Mouse (Mus musculus): ENCODE results near the gene Acaa1a.

The Acaa1a gene

DNA sequence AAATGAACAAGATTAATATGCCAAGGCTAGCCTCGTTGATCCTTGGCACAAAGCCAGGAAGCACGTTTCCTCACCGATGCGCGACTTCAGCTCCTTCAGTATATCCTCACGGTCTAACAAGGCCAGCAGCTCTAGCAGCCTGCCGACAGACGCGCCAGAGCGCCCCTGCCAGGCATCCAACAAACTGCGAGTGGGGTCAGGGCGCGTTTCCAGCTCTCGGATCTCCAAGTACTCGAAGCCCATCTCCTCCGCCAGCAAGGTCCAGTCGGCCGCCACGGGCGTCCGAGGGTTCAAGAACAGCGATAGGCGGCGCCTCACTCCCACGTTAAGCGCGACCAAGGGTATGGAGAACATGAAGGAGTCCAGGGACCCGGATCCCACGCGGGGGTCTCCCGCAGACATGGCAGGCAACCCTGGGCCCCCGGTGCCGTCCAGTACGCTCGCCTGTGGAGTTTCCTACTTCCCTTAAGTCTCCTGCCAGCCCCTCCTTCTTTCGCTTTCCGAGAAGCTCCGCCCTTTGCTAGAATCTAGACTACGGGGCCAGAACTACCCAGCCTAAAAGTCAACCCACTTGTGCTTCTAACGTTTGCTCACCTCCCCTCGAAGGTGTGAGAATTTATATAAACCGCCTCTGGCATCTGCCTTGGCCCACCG lies at the start of gene Acaa1a:
Gene Acaa1a, plus strand, starts transcription at position 119 of the 654 bp plus-strand sequence.
- DNase-seq (ENCODE audit: low spot score): peak; percentile 62

DNA sequence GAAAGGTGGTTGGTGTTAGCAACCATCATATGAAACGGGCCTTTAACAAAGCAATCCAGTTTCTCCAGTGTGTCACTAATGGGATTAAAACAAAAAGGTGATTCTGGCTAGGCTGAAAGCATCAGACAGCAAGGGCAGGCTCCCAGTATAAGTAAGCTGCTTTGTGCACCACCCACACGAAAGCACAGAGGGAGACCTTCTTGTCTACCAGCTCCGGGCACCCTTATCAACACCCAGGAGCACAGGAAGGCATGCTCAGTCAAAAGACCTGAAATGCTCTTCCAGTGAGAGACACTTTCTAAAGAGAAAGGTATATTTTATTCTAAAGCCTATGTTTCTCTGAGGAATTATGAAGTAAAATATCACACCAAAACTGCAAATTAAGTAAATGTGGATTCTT lies 48.7 kb upstream of the Acaa1a start:
- no peak for DNase-seq (ENCODE audit: low spot score)

DNA sequence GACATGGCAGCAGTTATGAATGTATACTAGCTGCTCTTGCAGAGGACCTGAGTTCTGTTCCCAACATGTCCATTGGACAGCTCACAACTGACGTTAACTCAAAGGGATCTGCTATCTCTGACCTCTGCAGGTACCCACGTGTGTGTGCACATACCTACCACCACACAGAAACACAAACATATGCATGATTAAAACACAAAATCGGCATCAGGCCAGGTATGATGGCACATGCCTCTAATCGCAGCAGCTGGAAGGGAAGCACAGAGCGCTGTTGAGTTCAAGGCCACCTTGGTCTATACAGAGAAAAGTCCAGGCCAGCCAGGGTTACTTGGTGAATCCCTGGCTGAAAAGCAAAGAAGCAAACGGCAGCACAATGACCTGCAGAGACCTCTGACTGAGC lies 41.8 kb upstream of the Acaa1a start:
- no peak for DNase-seq (ENCODE audit: low spot score)

DNA sequence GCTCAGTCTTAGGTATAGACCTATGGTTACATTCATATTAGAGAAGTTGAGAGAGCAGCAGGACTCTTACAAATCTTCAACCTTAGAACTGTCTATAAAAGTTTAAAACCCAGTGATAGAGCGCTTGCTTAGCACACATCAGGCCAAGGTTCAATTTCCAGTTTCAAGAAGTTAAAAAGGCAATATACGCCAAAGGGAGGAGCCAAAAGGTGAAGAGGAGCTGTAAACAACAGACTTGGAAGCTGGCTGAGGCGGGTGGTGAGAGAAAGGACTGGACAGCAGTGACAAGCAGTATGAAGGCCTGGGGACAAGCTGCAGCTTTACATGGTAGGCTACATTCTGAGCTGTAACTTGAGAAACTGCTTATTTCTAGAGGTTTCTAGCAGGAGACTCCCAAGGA lies 40.9 kb upstream of the Acaa1a start:
- no peak for DNase-seq (ENCODE audit: low spot score)

DNA sequence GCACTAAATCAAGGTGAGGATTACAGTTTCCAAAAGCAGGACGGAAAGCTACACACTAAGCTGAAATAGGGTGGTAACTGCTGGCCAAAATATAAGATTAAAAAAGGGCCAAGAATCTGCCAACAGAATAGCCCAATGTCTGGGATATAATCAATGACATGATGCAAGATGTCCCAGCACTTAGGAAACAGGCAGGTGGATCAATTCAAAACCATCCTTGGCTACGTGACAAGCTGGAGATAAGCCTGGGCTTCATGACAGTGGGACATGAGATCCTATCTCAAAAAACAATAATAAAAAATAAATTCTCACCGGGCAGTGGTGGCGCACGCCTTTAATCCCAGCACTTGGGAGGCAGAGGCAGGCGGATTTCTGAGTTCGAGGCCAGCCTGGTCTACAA lies 33.6 kb upstream of the Acaa1a start:
- no peak for DNase-seq (ENCODE audit: low spot score)

DNA sequence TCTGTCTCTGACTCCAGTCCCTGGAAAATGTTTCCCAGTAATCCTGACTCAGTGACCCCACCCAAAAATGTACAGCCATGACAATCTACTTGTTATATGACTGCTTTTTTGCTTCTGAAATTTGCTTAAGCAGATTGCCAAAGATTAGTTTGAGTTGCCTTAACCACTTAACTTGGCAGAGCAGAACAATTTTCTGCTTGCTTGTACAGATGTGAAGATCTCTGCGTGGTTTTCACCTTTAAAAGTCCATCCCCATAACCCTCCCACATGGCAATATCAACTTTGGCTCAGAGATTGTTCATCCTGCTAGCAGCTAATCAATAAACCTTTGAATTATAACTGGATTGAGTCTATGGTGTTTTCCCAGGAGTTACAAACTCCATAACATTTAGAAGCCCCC lies 30.4 kb upstream of the Acaa1a start:
- no peak for DNase-seq (ENCODE audit: low spot score)

DNA sequence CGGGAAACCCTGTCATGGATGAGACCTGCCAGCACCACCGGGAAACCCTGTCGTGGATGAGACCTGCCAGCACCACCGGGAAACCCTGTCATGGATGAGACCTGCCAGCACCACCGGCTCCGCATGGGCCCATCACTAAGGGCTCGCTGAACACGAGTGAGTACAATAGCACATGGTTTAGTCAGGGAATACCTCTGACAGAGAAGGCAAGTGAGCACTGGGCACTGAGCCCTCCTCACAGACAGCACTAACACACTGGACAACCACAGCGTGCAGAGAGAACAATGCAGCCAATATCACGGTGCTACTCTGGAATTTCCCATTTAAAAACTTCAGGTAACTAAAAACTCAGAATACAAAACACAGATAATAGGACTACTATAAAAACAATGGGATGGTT lies 26.4 kb upstream of the Acaa1a start:
- no peak for DNase-seq (ENCODE audit: low spot score)

DNA sequence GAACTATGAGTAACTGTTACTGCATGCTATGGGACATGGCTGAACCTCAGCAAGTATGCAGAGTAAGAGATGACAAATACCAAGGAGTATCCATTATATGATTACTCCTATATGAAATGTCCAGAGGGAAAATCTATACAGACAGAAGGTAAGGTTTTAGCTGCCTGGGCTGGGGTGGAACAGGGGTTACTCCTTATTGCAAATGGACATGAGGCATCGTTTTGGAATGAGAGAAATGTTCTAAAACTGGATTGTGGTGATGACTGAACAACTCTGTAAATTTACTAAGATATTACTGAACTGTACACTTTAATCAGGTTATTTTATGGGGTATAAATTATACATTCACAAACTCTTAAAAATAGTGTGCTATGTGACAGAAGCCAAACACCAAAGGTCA lies 20.6 kb upstream of the Acaa1a start:
- DNase-seq (ENCODE audit: low spot score): no peak

DNA sequence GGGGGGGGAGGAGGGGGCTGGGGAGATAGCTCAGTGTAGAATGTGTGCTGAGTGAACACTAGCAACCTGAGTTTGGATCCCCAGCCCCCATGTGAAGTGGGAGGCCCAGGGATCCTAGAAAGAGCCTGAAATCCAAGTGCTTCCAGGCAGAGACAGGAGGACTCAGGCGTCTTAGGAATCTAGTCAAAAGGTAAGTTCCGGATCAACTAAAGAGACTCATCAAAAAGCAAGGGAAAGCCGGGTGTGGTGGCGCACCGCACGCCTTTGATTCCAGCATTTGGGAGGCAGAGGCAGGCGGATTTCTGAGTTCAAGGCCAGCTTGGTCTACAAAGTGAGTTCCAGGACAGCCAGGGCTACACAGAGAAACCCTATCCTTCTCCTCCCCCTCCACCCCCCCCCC lies 19.0 kb upstream of the Acaa1a start:
- no peak for DNase-seq (ENCODE audit: low spot score)

DNA sequence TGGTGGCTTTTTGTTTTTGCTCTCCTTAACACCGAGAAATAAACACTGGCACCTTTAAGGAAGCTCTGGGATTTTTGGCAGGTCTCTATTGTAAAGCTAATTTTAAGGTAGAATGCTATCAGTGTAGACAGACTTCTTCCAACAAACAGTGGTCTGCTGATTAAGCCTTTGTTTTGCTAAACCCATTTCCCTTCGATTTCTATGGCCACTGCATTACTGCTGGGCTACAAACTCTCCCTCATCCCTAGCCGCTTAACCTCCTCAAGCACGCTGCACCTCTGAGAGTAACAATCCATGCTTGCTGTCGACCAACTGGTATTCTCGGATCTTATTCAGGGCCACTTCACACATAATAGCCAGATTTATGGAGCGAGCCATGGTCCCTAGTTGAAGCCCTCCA lies 18.5 kb upstream of the Acaa1a start:
- DNase-seq (ENCODE audit: low spot score): no peak

DNA sequence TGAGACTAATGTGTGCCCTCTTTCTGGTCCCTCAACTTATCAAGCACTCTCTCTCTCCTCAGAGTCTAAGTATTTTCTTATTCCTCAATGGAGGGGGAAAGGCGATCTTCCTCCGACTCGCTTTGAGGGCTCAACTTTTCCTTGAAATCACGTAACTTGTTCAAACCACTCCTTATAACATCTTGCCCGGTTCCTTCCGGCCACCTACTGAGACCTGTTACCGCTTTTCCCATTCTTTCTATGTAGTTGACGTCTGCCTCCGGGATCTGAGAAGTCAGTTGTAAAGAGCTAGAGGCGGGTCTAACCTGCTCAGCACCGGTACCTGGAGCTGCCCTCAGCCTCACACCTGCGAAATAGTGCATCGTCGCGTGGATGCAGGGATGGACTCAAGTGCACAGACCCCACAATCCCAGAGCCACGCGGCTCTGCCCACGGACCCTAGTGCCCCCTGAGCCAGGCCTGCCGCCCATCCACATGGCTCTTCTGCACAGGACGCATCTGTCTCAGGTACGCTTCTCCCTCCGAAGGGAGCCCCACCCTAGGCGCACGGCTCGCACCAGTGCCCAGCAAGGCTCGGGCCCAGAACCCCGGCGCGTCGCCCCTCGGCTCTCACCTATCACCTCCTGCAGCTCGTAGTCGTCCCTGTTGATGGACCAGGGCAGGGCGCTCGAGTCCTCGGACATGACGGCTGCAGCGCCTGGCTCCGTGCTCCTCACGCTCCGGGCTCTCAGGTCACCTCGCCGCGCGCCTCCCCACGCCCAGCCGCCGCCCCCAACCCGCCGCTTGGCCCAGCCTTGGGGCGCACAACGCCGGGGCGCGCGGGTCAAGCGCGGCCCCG lies 17.9 kb upstream of the Acaa1a start:
- DNase-seq (ENCODE audit: low spot score): no peak

DNA sequence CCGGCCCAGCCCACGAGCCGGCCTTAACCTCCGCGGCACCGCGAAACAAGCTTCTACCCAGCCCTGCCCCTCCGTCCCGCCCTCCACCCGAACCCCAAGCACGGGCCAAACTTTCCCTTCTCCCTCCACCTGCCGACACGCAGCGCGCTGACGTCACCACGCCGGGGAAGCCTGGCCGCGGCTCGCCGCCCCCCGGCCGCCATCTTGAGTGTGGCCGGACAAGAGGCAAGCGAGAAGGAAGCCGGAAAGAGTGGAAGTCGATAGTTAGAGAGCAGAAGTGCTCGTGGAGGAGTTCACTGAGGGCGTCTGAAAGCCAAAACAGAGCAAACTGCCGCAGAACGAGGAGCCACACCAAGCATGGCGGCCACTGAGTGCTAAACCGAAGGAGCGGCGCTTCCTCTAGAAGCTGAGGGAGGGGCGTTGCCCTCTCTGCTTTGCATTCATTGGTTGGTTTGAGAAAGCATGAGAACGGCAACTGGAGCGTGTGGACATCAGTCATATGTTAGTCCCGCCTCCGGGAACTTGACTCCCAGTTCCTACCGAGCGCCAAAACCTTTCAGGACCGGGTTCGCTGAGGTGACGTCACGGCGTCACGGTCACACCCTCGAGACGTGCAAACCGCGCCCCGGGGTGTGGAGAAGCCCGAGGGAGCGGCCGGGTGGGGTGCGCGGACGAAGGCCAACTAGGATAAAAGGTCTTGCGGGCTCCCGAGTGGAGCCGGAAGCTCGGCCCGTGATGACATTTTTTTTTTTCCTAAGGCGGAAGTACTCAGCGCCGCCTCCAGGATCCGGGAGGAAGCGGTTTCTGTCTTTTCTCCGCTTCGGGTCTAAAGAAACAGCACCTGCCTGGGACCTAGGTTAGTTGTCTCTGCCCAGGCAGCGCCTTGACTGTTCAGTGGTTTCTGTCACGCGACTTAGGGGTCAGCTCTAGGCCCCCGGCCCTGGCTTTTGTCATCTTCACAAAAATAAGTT lies 16.9 kb upstream of the Acaa1a start, which contains the start of gene Oxsr1:
Gene Oxsr1, minus strand, starts transcription at position 139 of the 971 bp plus-strand sequence.
- DNase-seq (ENCODE audit: low spot score): peak; percentile 97

DNA sequence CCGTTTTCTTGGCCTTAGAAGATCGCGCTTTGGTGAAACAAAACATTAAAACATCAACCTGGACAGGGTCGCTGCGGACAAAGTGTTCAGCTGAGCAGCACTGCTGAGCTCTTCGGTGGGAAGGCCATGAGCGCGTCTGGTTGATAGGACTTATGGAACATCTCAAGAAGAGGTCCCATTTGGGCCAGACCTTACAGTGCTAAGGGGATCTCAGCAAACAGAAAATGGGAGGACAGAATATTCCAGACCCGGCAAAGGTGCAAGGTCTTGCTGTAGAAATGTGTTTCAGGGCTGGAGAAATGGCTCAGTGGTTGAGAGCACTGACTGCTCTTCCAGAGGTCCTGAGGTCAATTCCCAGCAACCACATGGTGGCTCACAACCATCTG lies 16.2 kb upstream of the Acaa1a start:
- no peak for DNase-seq (ENCODE audit: low spot score)

DNA sequence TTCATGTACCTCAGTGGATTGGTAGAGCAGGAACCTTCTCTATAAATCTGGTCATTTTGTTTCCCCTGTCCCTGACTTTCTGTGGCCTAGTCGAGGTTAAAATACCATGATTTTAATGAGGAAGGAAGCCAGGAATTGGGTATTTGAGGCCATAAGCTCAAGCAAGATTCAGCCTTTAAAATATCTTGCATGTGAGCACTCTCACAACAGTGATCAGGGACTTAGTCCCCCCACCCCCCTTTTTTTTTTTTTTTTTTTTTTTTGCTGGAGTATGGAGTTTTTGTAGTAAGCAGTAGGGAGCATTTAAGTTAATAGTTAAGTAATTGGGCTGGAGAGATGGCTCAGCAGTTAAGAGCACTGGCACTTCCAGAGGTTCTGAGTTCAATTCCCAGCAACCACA lies 15.3 kb upstream of the Acaa1a start:
- no peak for DNase-seq (ENCODE audit: low spot score)

DNA sequence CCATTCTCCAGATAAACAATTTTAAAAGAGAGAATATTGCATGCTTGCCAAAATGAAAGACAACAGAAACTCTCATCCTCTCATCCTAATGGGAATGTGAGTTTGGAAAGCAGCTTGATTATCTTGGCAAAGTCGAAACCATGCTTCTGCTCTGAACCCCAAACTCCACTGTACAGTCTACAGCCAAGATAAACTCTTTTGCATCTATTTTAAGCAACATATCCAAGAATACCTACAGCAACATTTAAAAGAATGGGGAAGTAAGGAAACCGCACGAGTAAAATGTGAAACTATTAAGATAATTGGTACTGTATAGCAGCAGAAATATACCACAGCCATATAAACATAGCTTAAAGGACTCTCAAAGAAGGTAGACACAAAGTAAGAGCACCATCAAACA lies 11.0 kb upstream of the Acaa1a start:
- DNase-seq (ENCODE audit: low spot score): no peak

DNA sequence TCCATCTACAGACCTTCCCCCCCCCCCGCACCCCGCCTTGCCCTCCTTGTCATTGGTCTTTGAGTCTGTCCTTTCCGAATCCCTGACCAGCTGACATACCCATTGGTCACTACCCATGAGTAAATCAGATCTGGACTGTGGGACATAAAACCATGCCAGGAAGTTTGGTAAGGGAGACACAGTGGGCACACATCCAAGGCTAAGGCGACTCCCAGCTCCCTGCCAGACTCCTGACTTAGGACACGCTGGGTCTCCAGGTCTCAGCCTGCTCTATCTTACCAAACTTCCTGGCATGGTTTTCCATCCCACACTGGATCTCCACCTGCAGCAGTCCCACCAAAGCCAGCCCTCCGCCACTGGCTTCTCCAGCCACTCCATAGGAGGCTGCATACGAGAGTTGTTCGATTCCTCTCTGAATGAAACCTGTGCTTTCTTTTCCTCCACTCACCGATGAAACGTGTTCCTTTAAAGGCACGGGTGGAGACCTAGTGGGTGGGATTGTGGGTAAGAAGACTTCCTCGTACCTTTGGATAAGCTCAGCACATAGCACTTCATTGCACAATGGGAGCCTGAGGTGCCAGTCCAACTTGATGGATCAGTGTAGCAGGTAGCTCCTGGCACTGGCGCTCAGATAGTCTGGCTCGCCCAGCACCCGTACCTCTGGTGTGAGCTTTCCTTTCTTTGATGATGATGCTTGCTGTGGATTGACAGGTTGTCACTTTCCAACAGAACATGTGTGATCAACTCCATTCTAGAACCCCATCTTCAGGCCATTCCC lies 9.1 kb upstream of the Acaa1a start:
- DNase-seq (ENCODE audit: low spot score): no peak

DNA sequence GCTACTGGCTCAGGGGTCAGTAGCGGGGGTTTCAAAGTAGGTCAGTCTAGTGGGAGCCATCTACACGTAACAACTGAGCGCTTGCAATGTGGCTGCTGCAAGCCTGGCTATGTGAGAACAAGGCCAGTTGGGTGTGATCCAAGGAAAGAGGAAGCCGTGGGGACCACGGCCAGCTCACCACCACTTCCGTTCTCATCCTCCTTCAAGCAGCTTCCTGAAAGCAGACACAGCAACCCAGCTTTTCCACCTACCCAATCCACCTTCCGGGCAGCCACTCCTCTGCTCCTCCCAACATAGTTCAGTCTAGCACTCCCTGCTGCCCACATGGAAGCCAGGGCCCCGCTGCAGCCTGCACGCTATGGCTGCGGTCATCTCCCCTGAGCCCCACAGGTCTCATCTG lies 5.2 kb upstream of the Acaa1a start:
- DNase-seq (ENCODE audit: low spot score): no peak

DNA sequence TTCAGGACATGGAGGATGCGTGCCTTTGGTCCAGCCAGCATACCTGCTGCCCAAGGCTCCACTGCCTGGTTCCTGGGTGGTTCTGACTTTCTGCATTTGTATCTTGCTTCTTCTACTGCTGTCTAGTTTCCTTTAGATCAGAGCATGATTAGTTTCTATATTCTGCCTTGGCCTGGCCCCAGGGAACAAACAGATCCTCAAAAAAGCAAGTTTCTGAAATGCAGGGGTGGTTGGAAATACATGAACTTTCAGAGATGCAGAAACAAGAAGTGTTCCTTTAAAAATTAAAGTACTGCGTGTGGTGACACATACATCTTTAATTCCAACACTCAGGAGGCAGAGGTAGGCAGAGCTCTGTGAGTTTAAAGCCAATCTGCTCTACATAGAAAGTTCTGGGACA lies 4.6 kb upstream of the Acaa1a start:
- no peak for DNase-seq (ENCODE audit: low spot score)

DNA sequence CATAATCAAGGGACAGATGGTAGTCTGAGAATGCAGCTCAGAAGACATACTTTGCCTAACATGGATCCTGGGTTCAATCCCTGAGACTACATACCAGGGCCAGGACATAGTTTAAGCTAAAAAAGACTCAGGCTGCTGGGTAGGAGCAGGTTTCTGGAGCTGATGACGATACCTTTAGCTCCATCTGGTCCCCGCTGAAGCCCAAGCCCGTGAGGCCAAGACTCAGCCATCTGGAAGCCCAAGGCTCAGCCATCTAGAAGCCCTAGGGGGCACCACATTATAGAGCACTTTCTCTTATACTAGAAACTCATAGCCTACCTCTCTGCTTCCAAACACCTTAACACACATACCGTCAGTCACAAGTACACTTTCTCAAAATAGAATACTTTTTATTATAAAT lies 3.9 kb upstream of the Acaa1a start:
- no peak for DNase-seq (ENCODE audit: low spot score)

DNA sequence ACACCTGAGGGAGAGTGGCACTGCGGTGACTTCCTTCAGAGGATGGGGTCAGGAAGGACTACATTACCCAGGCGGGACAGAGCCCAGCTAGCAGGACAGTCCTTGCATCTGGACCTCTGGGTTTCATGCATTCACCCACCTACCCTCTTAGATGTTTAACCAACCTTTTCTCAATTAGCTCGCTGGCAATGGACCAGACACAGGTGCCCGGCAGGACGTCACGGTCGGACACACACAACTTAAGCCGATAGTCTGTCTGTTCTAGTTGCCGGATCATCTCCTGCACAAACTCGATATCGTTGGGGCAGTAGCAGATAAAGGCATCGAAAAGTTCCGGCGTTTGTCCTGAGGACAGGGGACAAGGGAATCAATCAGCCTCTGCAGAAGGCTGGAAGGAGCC lies 1.6 kb upstream of the Acaa1a start:
- no peak for DNase-seq (ENCODE audit: low spot score)

DNA sequence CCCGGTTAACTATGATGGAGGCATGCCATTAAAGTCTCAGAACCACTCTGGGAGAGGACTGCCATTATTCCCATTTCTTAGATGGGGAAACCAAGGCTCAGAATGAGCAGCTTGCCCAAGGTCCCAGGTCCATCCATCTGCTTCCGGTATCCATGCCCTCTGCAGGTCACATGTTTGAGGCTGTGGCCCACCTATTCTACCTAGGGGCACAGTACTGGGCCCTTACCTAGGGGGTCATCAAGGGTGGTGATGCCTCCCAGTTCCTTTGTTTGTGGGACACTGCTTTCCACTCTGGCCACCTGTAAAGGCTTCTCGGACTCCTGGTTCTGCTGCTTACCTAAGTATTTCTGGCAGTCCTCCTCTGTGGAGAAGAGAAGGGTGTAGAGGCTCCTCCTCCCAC lies 1.1 kb upstream of the Acaa1a start:
- DNase-seq (ENCODE audit: low spot score): no peak

DNA sequence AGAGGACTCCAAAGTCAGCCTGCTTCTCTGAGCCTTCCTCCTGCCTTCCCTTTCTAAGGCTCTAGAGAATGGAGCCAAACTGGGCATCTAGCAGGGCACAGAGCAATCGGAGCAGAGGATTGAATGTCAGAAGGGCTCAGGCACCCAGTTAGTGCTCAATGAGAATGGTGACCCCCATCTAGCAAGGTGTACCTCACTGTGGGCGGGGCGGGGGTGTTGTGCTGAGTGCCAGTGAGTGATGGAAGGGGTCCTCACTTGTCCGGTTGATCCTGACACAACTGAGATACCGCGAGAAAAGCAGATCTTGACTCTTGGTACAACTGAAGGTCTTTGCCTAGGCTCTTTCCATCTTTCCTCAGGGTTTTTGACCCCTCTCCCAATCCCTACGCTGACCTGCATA lies 370 bp upstream of the Acaa1a start:
- DNase-seq (ENCODE audit: low spot score): no peak
